Mouse (Mus musculus): ENCODE data around the gene Flii. TPM values are rescaled to one million over a fixed set of nuclear protein-coding genes. Genes with fewer than 3 reads are reported as not detected.

Gene Flii
- polyA plus RNA-seq, 1 experiment from 2014 or later = 23.4 TPM

GRCm38 (mm10) chr11:60698806-60699523 is 28.1 kb downstream of the Flii start:
- peak overlapping the region; percentile 86 for H3K4me3 ChIP-seq (ENCODE audit: low read depth, low read length)
- peak; percentile 5; the same call in 1 of the 2 replicates for ATAC-seq
- peaks cover 22% of the 10 kb centered on the region for H3K4me1 ChIP-seq (ENCODE audit: insufficient read depth)
- H3K27me3 ChIP-seq (ENCODE audit: insufficient read depth, low read length) = no peaks in the 10 kb centered on the region
- peak overlapping the region; percentile 67 for H3K27ac ChIP-seq (ENCODE audit: low read depth)
- H3K4me2 ChIP-seq (ENCODE audit: low read depth, low read length) = peak overlapping the region; percentile 76
- no peak for TF ChIP-seq CTCF (IDR thresholded peaks at IDR 0.05; ENCODE audit: low read depth)
- TF ChIP-seq EP300 (IDR thresholded peaks at IDR 0.05; ENCODE audit: low read depth) = no peak
- H3K9ac ChIP-seq (replicated peaks) = peak overlapping the region; percentile 84
- 4% methylated on average over 22 of the region's 22 CpGs for WGBS (ENCODE audit: insufficient replicate concordance)
- no peaks in the 10 kb centered on the region for H3K9me3 ChIP-seq (ENCODE audit: low read length)
- H3K36me3 ChIP-seq (replicated peaks; ENCODE audit: insufficient read depth, low read length) = no peaks in the 10 kb centered on the region
- peak; percentile 59 for DNase-seq

- no peak for ATAC-seq
- 72% methylated on average over 2 of the region's 2 CpGs for WGBS (ENCODE audit: insufficient replicate concordance)
These were observed 29.5 kb downstream of the Flii start for GRCm38 (mm10) chr11:60697561-60697960.

GRCm38 (mm10) chr11:60696165-60696564 is 30.9 kb downstream of the Flii start:
- TF ChIP-seq CTCF (IDR thresholded peaks at IDR 0.05; ENCODE audit: low read depth) = peak; percentile 31
- TF ChIP-seq EP300 (IDR thresholded peaks at IDR 0.05; ENCODE audit: low read depth) = no peak
- WGBS (ENCODE audit: insufficient replicate concordance) = 72% methylated on average over 1 of the region's 1 CpGs

More at GRCm38 (mm10) chr11:60697561-60697960, 29.5 kb downstream of the Flii start:
- H3K4me1 ChIP-seq (ENCODE audit: insufficient read depth) = peaks cover 22% of the 10 kb centered on the region
- DNase-seq = no peak
- H3K9me3 ChIP-seq (ENCODE audit: low read length) = no peaks in the 10 kb centered on the region
- no peak overlapping the region for H3K4me3 ChIP-seq (ENCODE audit: low read depth, low read length)
- no peaks in the 10 kb centered on the region for H3K36me3 ChIP-seq (replicated peaks; ENCODE audit: insufficient read depth, low read length)
- no peak overlapping the region for H3K9ac ChIP-seq (replicated peaks)
- H3K4me2 ChIP-seq (ENCODE audit: low read depth, low read length) = no peak overlapping the region
- TF ChIP-seq CTCF (IDR thresholded peaks at IDR 0.05; ENCODE audit: low read depth) (peak; percentile 63), EP300 (IDR thresholded peaks at IDR 0.05; ENCODE audit: low read depth) (no peak)
- no peaks in the 10 kb centered on the region for H3K27me3 ChIP-seq (ENCODE audit: insufficient read depth, low read length)
- H3K27ac ChIP-seq (ENCODE audit: low read depth) = no peak overlapping the region

More at GRCm38 (mm10) chr11:60696165-60696564, 30.9 kb downstream of the Flii start:
- DNase-seq = no peak
- Histone ChIP-seq H3K9me3 (ENCODE audit: low read length) (no peaks in the 10 kb centered on the region), H3K27ac (ENCODE audit: low read depth) (no peak overlapping the region), H3K36me3 (replicated peaks; ENCODE audit: insufficient read depth, low read length) (no peaks in the 10 kb centered on the region), H3K4me2 (ENCODE audit: low read depth, low read length) (no peak overlapping the region), H3K9ac (replicated peaks) (no peak overlapping the region), H3K4me1 (ENCODE audit: insufficient read depth) (peaks cover 21% of the 10 kb centered on the region), H3K27me3 (ENCODE audit: insufficient read depth, low read length) (no peaks in the 10 kb centered on the region), H3K4me3 (ENCODE audit: low read depth, low read length) (no peak overlapping the region)
- ATAC-seq = no peak

Small RNA genes lying within 50 kb of the gene (microRNA-seq; reads per million reads assigned to microRNA genes)
- gene Mir5100 = 7.3 reads per million, percentile 14 among the genes with 10 or more reads in this experiment

Other genes starting within 250 kb of the Flii start
- gene Alkbh5, start 190.9 kb downstream of the Flii start, polyA plus RNA-seq (2015; fragmentation: Nextera tagmentation; extraction: Ambion mirVana) = 16.7 and 19.1 TPM in 2 replicates
- 4.2 and 4.6 TPM in 2 replicates for gene Llgl1, start 27.5 kb downstream of the Flii start, polyA plus RNA-seq (2015; fragmentation: Nextera tagmentation; extraction: Ambion mirVana)
- 4.5 and 4.9 TPM in 2 replicates for gene Mief2, start 1.1 kb upstream of the Flii start, polyA plus RNA-seq (2015; fragmentation: Nextera tagmentation; extraction: Ambion mirVana)
- gene Top3a, start 50.1 kb upstream of the Flii start, polyA plus RNA-seq (2015; fragmentation: Nextera tagmentation; extraction: Ambion mirVana) = 2.5 and 3.2 TPM in 2 replicates
- gene Smcr8, start 50.3 kb upstream of the Flii start, polyA plus RNA-seq (2015; fragmentation: Nextera tagmentation; extraction: Ambion mirVana) = 1.9 and 2.0 TPM in 2 replicates
- 100 and 103 TPM in 2 replicates for gene Shmt1, start 84.5 kb upstream of the Flii start, polyA plus RNA-seq (2015; fragmentation: Nextera tagmentation; extraction: Ambion mirVana)
- gene Dhrs7b, start 103.4 kb upstream of the Flii start, polyA plus RNA-seq (2015; fragmentation: Nextera tagmentation; extraction: Ambion mirVana) = 16.4 TPM in 2 replicates
- gene Tmem11, start 152.0 kb upstream of the Flii start, polyA plus RNA-seq (2015; fragmentation: Nextera tagmentation; extraction: Ambion mirVana) = 26.7 and 28.8 TPM in 2 replicates
- gene Natd1, start 187.5 kb upstream of the Flii start, polyA plus RNA-seq (2015; fragmentation: Nextera tagmentation; extraction: Ambion mirVana) = 6.0 and 6.2 TPM in 2 replicates
- 61.7 and 66.5 TPM in 2 replicates for gene Map2k3, start 204.8 kb upstream of the Flii start, polyA plus RNA-seq (2015; fragmentation: Nextera tagmentation; extraction: Ambion mirVana)

Data from liver, postnatal 0 days (tissue).